Mouse (Mus musculus): ENCODE results near the gene Ppp1r27. TPM values are rescaled to one million over a fixed set of nuclear protein-coding genes. Genes with fewer than 3 reads are reported as not detected.

Ppp1r27 gene
- total RNA-seq, 2 experiments from 2014 or later = not detected

GRCm38 (mm10) chr11:120500357-120500756, 50.6 kb downstream of the Ppp1r27 start:
- intact Hi-C loops (cut with DNase I) = no loop called here
- no peak for DNase-seq (ENCODE audit: extremely low spot score in 1 of 2, low spot score in 2 of 2)

Other genes starting within 250 kb of the Ppp1r27 start
- 1,000 to 10,000 TPM; 2,375 to 2,523 TPM for gene Actg1, start 202.6 kb downstream of the Ppp1r27 start, total RNA-seq (2021)
- gene Fscn2, start 189.6 kb downstream of the Ppp1r27 start, total RNA-seq (2021) = not detected
- gene Faap100, start 172.4 kb downstream of the Ppp1r27 start, total RNA-seq (2021) = 10 to 100 TPM; 59.2 to 64.4 TPM
- gene Nploc4, start 113.4 kb downstream of the Ppp1r27 start, total RNA-seq (2021) = 10 to 100 TPM; 63.1 to 70.3 TPM
- gene Tspan10, start 108.5 kb downstream of the Ppp1r27 start, total RNA-seq (2021) = not detected
- under 1 TPM; 0.24 to 0.34 TPM for gene Pde6g, start 97.6 kb downstream of the Ppp1r27 start, total RNA-seq (2021)
- gene Oxld1, start 93.1 kb downstream of the Ppp1r27 start, total RNA-seq (2021) = 10 to 100 TPM; 10.6 to 13.8 TPM
- 10 to 100 TPM; 16.8 to 20.8 TPM for gene Ccdc137, start 93.0 kb downstream of the Ppp1r27 start, total RNA-seq (2021)
- 10 to 100 TPM; 60.9 to 61.0 TPM for gene Arl16, start 83.5 kb downstream of the Ppp1r27 start, total RNA-seq (2021)
- gene Mrpl12, start 66.5 kb downstream of the Ppp1r27 start, total RNA-seq (2021) = 10 to 100 TPM; 76.6 to 79.1 TPM
- gene Slc25a10, start 59.3 kb downstream of the Ppp1r27 start, total RNA-seq (2021) = 10 to 100 TPM; 23.4 to 26.6 TPM
- gene Gcgr, start 20.4 kb downstream of the Ppp1r27 start, total RNA-seq (2021) = under 1 TPM in 1 of 2 experiments, not detected in 1; 0.26 TPM
- 100 to 1,000 TPM; 103 to 110 TPM for gene Mcrip1, start 1.4 kb downstream of the Ppp1r27 start, total RNA-seq (2021)
- gene P4hb, start 22.1 kb upstream of the Ppp1r27 start, total RNA-seq (2021) = 100 to 1,000 TPM; 136 to 138 TPM
- gene Arhgdia, start 30.5 kb upstream of the Ppp1r27 start, total RNA-seq (2021) = 100 to 1,000 TPM; 406 to 417 TPM
- gene Alyref, start 47.2 kb upstream of the Ppp1r27 start, total RNA-seq (2021) = 10 to 100 TPM; 69.3 to 76.5 TPM
- gene Anapc11, start 47.3 kb upstream of the Ppp1r27 start, total RNA-seq (2021) = 100 to 1,000 TPM; 102 to 110 TPM
- gene Npb, start 57.3 kb upstream of the Ppp1r27 start, total RNA-seq (2021) = not detected
- gene Pcyt2, start 66.8 kb upstream of the Ppp1r27 start, total RNA-seq (2021) = 100 to 1,000 TPM; 130 TPM
- 10 to 100 TPM; 37.5 to 40.6 TPM for gene Sirt7, start 74.1 kb upstream of the Ppp1r27 start, total RNA-seq (2021)
- gene Mafg, start 82.5 kb upstream of the Ppp1r27 start, total RNA-seq (2021) = 10 to 100 TPM; 84.4 to 84.7 TPM
- 1 to 10 TPM; 3.0 to 3.8 TPM for gene Pycr1, start 92.6 kb upstream of the Ppp1r27 start, total RNA-seq (2021)
- 1 to 10 TPM; 3.1 to 3.5 TPM for gene Myadml2, start 97.0 kb upstream of the Ppp1r27 start, total RNA-seq (2021)
- gene Notum, start 110.0 kb upstream of the Ppp1r27 start, total RNA-seq (2021) = 1 to 10 TPM; 4.2 to 5.7 TPM
- gene Aspscr1, start 121.8 kb upstream of the Ppp1r27 start, total RNA-seq (2021) = 10 to 100 TPM; 59.1 to 66.6 TPM
- gene Cenpx, start 162.6 kb upstream of the Ppp1r27 start, total RNA-seq (2021) = 10 to 100 TPM; 24.5 to 26.0 TPM
- gene Lrrc45, start 162.8 kb upstream of the Ppp1r27 start, total RNA-seq (2021) = 10 to 100 TPM; 58.3 to 66.0 TPM
- gene Rac3, start 170.3 kb upstream of the Ppp1r27 start, total RNA-seq (2021) = 100 to 1,000 TPM; 265 to 293 TPM
- 1 to 10 TPM; 5.9 to 6.4 TPM for gene Dcxr, start 176.1 kb upstream of the Ppp1r27 start, total RNA-seq (2021)
- 1 to 10 TPM; 3.3 to 3.7 TPM for gene Cbr2, start 181.0 kb upstream of the Ppp1r27 start, total RNA-seq (2021)
- gene Hmga1b, start 211.7 kb upstream of the Ppp1r27 start, total RNA-seq (2021) = 10 to 100 TPM; 25.0 to 46.6 TPM
- gene Rfng, start 233.1 kb upstream of the Ppp1r27 start, total RNA-seq (2021) = 10 to 100 TPM; 88.1 to 88.4 TPM
- 100 to 1,000 TPM; 147 to 148 TPM for gene Gps1, start 233.1 kb upstream of the Ppp1r27 start, total RNA-seq (2021)
- gene Dus1l, start 245.3 kb upstream of the Ppp1r27 start, total RNA-seq (2021) = 10 to 100 TPM; 37.4 to 40.7 TPM

Measured in left cerebral cortex, postnatal 10 days (tissue).